Mouse (Mus musculus): ENCODE data around the gene Rab31.

Gene Rab31

GRCm38 (mm10) chr17:65782551-65783141 lies 10.1 kb upstream of the Rab31 start, which contains the start of gene Ppp4r1:
TSS of gene Ppp4r1 (plus strand) at chr17:65782573.
- DNase-seq, result peak; percentile 84

- no peak for DNase-seq
Measured at GRCm38 (mm10) chr17:65780970-65781369, 8.4 kb upstream of the Rab31 start.

- no peak for DNase-seq
Measured at GRCm38 (mm10) chr17:65777461-65777860, 4.9 kb upstream of the Rab31 start.

GRCm38 (mm10) chr17:65776228-65776627 lies 3.7 kb upstream of the Rab31 start:
- no peak for DNase-seq

GRCm38 (mm10) chr17:65774439-65774838 lies 1.9 kb upstream of the Rab31 start:
- no peak for DNase-seq

- DNase-seq, result no peak
Measured at GRCm38 (mm10) chr17:65773617-65774016, 1.1 kb upstream of the Rab31 start.

- DNase-seq, result no peak
Measured at GRCm38 (mm10) chr17:65770982-65771915, 1.3 kb downstream of the Rab31 start.

- DNase-seq, result peak; percentile 67
Measured at GRCm38 (mm10) chr17:65768486-65768885, 4.1 kb downstream of the Rab31 start.

GRCm38 (mm10) chr17:65763221-65763620 lies 9.3 kb downstream of the Rab31 start:
- no peak for DNase-seq

- no peak for DNase-seq
Measured at GRCm38 (mm10) chr17:65757150-65757549, 15.4 kb downstream of the Rab31 start.

GRCm38 (mm10) chr17:65755857-65756256 lies 16.7 kb downstream of the Rab31 start:
- DNase-seq, result no peak

- no peak for DNase-seq
Measured at GRCm38 (mm10) chr17:65753130-65753529, 19.4 kb downstream of the Rab31 start.

GRCm38 (mm10) chr17:65750301-65750700 lies 22.3 kb downstream of the Rab31 start:
- DNase-seq, result no peak

GRCm38 (mm10) chr17:65749803-65750202 lies 22.7 kb downstream of the Rab31 start:
- DNase-seq, result no peak

GRCm38 (mm10) chr17:65748997-65749396 lies 23.6 kb downstream of the Rab31 start:
- no peak for DNase-seq

GRCm38 (mm10) chr17:65746314-65746713 lies 26.2 kb downstream of the Rab31 start:
- peak; percentile 54 for DNase-seq

GRCm38 (mm10) chr17:65743664-65744330 lies 28.8 kb downstream of the Rab31 start:
- DNase-seq, result no peak

GRCm38 (mm10) chr17:65742969-65743368 lies 29.6 kb downstream of the Rab31 start:
- DNase-seq, result no peak

GRCm38 (mm10) chr17:65742245-65742905 lies 30.2 kb downstream of the Rab31 start:
- DNase-seq, result peak; percentile 34

GRCm38 (mm10) chr17:65741565-65741964 lies 31.0 kb downstream of the Rab31 start:
- no peak for DNase-seq

- no peak for DNase-seq
Measured at GRCm38 (mm10) chr17:65739874-65740725, 32.5 kb downstream of the Rab31 start.

- DNase-seq, result no peak
Measured at GRCm38 (mm10) chr17:65737622-65738021, 34.9 kb downstream of the Rab31 start.

All from right cerebral cortex, adult 18-20 months (tissue).